Mouse (Mus musculus) hindbrain, embryonic 13.5 days (tissue): ENCODE results near the gene Pfkp. TPM values are rescaled to one million over a fixed set of nuclear protein-coding genes. Genes with fewer than 3 reads are reported as not detected.

Source experiments
- ATAC-seq: fragments of 200-750 bp; cut with Nextera tagmentation; 2 replicates; pipeline ENCODE4 v1.8.0; 2017; ENCODE audit warnings: moderate TSS enrichment; ENCODE audit not compliant: low FRiP score
- H3K27ac ChIP-seq: fragments of 300-500 bp; sonication (generic); 2 replicates; pipeline ENCODE4 v1.5.1; 2015; ENCODE audit warnings: inconsistent platforms, mild to moderate bottlenecking, moderate library complexity
- H3K27me3 ChIP-seq: fragments of 300-500 bp; sonication (generic); 2 replicates; pipeline ENCODE4 v1.6.1; 2015; ENCODE audit warnings: mild to moderate bottlenecking, inconsistent platforms
- H3K36me3 ChIP-seq: fragments of 300-500 bp; sonication (generic); 2 replicates; pipeline ENCODE4 v1.6.1; 2015; ENCODE audit warnings: mild to moderate bottlenecking, inconsistent platforms
- H3K4me1 ChIP-seq: fragments of 300-500 bp; sonication (generic); replicated peaks from 2 replicates; pipeline ENCODE4 v1.6.1; 2015; ENCODE audit warnings: inconsistent platforms
- H3K4me2 ChIP-seq: fragments of 300-500 bp; sonication (generic); 2 replicates; pipeline ENCODE4 v1.6.1; 2015; ENCODE audit warnings: inconsistent platforms, mild to moderate bottlenecking, moderate library complexity
- H3K4me3 ChIP-seq: fragments of 300-500 bp; sonication (generic); 2 replicates; pipeline ENCODE4 v1.5.1; 2015; ENCODE audit warnings: mild to moderate bottlenecking, inconsistent platforms
- H3K9ac ChIP-seq: fragments of 300-500 bp; sonication (generic); 2 replicates; pipeline ENCODE4 v1.6.1; 2015; ENCODE audit warnings: mild to moderate bottlenecking, inconsistent platforms
- H3K9me3 ChIP-seq: fragments of 300-500 bp; sonication (generic); 2 replicates; pipeline ENCODE4 v1.6.1; 2016; ENCODE audit warnings: inconsistent platforms
- WGBS: fragments of 180-500 bp; shearing (Covaris S2); methylation state at CpG from one replicate; pipeline ENCODE4 v1.1.7; 2015; 5-methylcytosine and 5-hydroxymethylcytosine counted together
- polyA plus RNA-seq: library from polyadenylated mRNA; unstranded; fragments of >200 nt; fragmentation: Nextera tagmentation; extraction: Ambion mirVana; gene quantifications from 2 replicates; pipeline ENCODE4 v1.2.1, GENCODE M21; 2015

Gene Pfkp
- polyA plus RNA-seq, 1 experiment from 2014 or later, result 213 TPM

DNA sequence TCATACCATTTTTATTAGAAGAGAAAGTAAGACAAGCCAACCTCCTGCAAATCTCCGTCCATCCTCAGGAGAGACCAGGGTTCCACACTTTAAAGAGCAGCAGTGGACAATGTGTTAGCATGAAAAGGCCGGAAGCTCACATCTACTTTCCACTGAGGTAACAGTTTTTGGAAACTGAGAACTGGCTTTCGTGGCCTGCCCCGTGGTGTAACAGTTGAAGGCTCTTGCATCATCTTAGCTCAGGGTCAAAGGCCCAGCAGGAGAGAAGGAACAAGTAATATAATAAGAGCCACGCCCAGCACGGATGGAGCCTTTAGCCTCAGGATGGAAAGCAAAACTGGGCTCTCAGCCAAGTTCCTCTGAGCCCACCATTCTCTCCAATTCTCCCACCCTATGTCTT lies 12.1 kb downstream of the Pfkp start:
- no peak for ATAC-seq
- Histone ChIP-seq H3K27me3 (no peaks in the 10 kb centered on the region), H3K4me2 (no peak overlapping the region), H3K4me3 (no peak overlapping the region), H3K9me3 (no peaks in the 10 kb centered on the region), H3K36me3 (peaks cover 7% of the 10 kb centered on the region; the same call in 1 of the 2 replicates), H3K4me1 (peaks cover 12% of the 10 kb centered on the region), H3K9ac (no peak overlapping the region), H3K27ac (no peak overlapping the region)
- WGBS, result 68% methylated on average over 6 of the region's 6 CpGs

DNA sequence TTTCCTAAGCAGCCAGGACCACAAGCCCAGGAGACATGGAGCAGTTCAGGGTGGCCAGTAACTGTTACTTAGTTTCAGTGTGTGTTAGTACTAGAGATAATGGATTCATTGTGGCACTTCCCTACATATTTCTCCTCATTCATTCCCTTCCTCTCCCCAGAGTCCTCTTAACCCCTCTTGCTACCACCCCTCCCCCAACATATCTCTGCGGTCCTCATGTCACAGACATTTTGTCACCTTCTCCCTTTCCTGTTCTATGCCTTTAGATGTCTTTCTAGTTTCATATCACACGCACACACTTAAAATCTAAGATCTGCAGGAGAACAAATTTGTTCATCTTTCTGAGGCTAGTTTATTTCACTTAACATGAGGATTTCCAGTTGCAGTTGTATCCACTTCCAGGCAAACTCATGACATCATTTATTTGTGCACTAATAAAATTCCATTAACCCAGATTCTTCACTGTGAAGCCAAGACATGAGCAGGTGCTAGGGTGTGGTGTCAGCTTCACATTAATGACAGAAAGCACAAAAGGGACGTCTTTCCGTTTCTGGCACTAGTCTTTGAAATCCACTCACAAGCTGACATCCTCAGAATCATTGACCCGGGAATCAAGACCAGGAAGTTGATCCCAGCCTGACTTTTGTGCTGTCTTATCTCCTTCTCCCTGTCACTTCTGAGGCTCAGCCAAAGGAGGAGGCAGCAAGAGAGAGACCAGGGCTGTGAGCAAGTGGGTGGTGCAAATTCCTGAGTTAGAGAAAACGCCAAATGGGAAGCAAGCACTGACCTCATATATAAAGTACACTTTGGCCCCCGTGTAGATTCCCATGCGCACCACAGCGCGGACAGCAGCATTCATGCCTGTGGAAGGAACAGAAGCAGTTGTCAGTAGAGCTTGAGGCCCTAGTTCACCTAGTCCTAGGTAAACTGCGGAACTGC lies 13.2 kb downstream of the Pfkp start:
- WGBS, result 80% methylated on average over 11 of the region's 11 CpGs

DNA sequence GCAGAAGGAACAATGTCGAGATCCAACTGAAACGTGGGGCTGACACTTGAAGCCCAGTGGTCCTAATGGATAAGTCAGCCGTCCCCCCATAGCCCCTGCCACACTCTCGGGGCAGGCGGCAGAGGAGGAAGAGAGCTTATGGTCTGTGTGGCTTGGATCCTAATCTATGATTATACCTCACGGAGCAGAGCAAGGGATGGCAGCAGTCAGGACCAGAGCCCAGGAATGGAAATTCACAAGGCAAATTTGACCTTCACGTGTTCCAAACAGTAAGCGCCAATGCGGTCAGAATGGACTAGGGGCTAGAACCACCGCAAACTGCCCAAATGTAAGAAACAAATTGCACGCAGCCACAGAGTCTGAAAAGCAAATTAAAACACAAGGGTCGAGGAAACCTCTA lies 14.5 kb downstream of the Pfkp start:
- WGBS, result 93% methylated on average over 12 of the region's 12 CpGs
- Histone ChIP-seq H3K4me1 (peaks cover 12% of the 10 kb centered on the region), H3K36me3 (peaks cover 7% of the 10 kb centered on the region; the same call in 1 of the 2 replicates), H3K27me3 (no peaks in the 10 kb centered on the region), H3K9me3 (no peaks in the 10 kb centered on the region), H3K4me3 (no peak overlapping the region), H3K4me2 (no peak overlapping the region), H3K9ac (no peak overlapping the region), H3K27ac (no peak overlapping the region)
- ATAC-seq, result no peak

More for the DNA sequence above, 13.2 kb downstream of the Pfkp start:
- Histone ChIP-seq H3K9me3 (no peaks in the 10 kb centered on the region), H3K4me2 (no peak overlapping the region), H3K36me3 (peaks cover 7% of the 10 kb centered on the region; the same call in 1 of the 2 replicates), H3K27ac (no peak overlapping the region), H3K9ac (no peak overlapping the region), H3K4me3 (no peak overlapping the region), H3K4me1 (peaks cover 12% of the 10 kb centered on the region), H3K27me3 (no peaks in the 10 kb centered on the region)
- ATAC-seq, result no peak

DNA sequence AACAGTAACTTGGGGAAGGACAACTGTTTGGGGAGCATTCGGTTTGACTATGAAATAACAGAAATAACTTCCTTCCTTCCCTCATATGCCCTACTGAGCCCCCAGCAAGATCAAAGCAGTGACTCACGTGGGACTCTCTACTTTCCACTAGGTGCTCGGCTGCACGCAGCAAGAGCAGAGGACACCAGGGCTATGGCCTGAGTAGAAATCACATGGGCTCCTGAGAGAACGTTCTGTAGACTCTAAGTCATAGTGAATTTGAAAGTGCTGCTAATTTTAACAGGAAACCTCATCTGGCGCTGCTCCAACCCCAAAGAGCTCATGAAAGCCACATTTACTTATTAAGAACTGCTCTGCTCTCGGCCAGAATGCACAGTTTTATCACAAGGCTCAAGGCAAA lies 15.1 kb downstream of the Pfkp start:
- Histone ChIP-seq H3K4me2 (no peak overlapping the region), H3K27ac (no peak overlapping the region), H3K4me3 (no peak overlapping the region), H3K4me1 (peaks cover 12% of the 10 kb centered on the region), H3K9me3 (no peaks in the 10 kb centered on the region), H3K36me3 (peaks cover 7% of the 10 kb centered on the region; the same call in 1 of the 2 replicates), H3K9ac (no peak overlapping the region), H3K27me3 (no peaks in the 10 kb centered on the region)
- ATAC-seq, result no peak
- 82% methylated on average over 7 of the region's 7 CpGs for WGBS

- no peaks in the 10 kb centered on the region for H3K9me3 ChIP-seq
- ATAC-seq, result no peak
- no peak overlapping the region for H3K4me2 ChIP-seq
- H3K4me3 ChIP-seq, result no peak overlapping the region
- H3K4me1 ChIP-seq, result peaks cover 12% of the 10 kb centered on the region
- no peaks in the 10 kb centered on the region for H3K27me3 ChIP-seq
- no peak overlapping the region for H3K27ac ChIP-seq
- peaks cover 7% of the 10 kb centered on the region; the same call in 1 of the 2 replicates for H3K36me3 ChIP-seq
- 86% methylated on average over 4 of the region's 4 CpGs for WGBS
- H3K9ac ChIP-seq, result no peak overlapping the region
These were observed 15.6 kb downstream of the Pfkp start for GRCm38 (mm10) chr13:6632935-6633334.

- H3K27me3 ChIP-seq, result no peaks in the 10 kb centered on the region
- H3K4me3 ChIP-seq, result no peak overlapping the region
- H3K4me1 ChIP-seq, result peaks cover 12% of the 10 kb centered on the region
- peaks cover 7% of the 10 kb centered on the region; the same call in 1 of the 2 replicates for H3K36me3 ChIP-seq
- no peak for ATAC-seq
- H3K27ac ChIP-seq, result no peak overlapping the region
- H3K9me3 ChIP-seq, result no peaks in the 10 kb centered on the region
- 81% methylated on average over 8 of the region's 8 CpGs for whole genome bisulfite sequencing
- no peak overlapping the region for H3K4me2 ChIP-seq
- H3K9ac ChIP-seq, result no peak overlapping the region
These were observed 16.1 kb downstream of the Pfkp start for GRCm38 (mm10) chr13:6632513-6632912.

GRCm38 (mm10) chr13:6631772-6632510 lies 16.6 kb downstream of the Pfkp start:
- Histone ChIP-seq H3K4me1 (peaks cover 11% of the 10 kb centered on the region), H3K9ac (no peak overlapping the region), H3K4me2 (no peak overlapping the region), H3K9me3 (no peaks in the 10 kb centered on the region), H3K27ac (no peak overlapping the region), H3K27me3 (no peaks in the 10 kb centered on the region), H3K36me3 (peaks cover 7% of the 10 kb centered on the region; the same call in 1 of the 2 replicates), H3K4me3 (no peak overlapping the region)
- 77% methylated on average over 12 of the region's 12 CpGs for WGBS
- ATAC-seq, result no peak

GRCm38 (mm10) chr13:6630660-6631059 lies 17.9 kb downstream of the Pfkp start:
- ATAC-seq, result no peak
- WGBS, result 92% methylated on average over 5 of the region's 5 CpGs
- H3K27ac ChIP-seq, result no peak overlapping the region

GRCm38 (mm10) chr13:6629927-6630326 lies 18.6 kb downstream of the Pfkp start:
- ATAC-seq, result no peak
- H3K9me3 ChIP-seq, result no peaks in the 10 kb centered on the region
- H3K27me3 ChIP-seq, result no peaks in the 10 kb centered on the region
- no peak overlapping the region for H3K9ac ChIP-seq
- H3K36me3 ChIP-seq, result peaks cover 7% of the 10 kb centered on the region; the same call in 1 of the 2 replicates
- 68% methylated on average over 5 of the region's 5 CpGs for WGBS
- peaks cover 6% of the 10 kb centered on the region; the same call in 1 of the 2 replicates for H3K4me1 ChIP-seq
- no peak overlapping the region for H3K4me3 ChIP-seq
- H3K4me2 ChIP-seq, result no peak overlapping the region
- no peak overlapping the region for H3K27ac ChIP-seq

More at GRCm38 (mm10) chr13:6630660-6631059, 17.9 kb downstream of the Pfkp start:
- Histone ChIP-seq H3K27me3 (no peaks in the 10 kb centered on the region), H3K9ac (no peak overlapping the region), H3K4me1 (peaks cover 6% of the 10 kb centered on the region; the same call in 1 of the 2 replicates), H3K36me3 (peaks cover 7% of the 10 kb centered on the region; the same call in 1 of the 2 replicates), H3K4me2 (no peak overlapping the region), H3K4me3 (no peak overlapping the region), H3K9me3 (no peaks in the 10 kb centered on the region)

DNA sequence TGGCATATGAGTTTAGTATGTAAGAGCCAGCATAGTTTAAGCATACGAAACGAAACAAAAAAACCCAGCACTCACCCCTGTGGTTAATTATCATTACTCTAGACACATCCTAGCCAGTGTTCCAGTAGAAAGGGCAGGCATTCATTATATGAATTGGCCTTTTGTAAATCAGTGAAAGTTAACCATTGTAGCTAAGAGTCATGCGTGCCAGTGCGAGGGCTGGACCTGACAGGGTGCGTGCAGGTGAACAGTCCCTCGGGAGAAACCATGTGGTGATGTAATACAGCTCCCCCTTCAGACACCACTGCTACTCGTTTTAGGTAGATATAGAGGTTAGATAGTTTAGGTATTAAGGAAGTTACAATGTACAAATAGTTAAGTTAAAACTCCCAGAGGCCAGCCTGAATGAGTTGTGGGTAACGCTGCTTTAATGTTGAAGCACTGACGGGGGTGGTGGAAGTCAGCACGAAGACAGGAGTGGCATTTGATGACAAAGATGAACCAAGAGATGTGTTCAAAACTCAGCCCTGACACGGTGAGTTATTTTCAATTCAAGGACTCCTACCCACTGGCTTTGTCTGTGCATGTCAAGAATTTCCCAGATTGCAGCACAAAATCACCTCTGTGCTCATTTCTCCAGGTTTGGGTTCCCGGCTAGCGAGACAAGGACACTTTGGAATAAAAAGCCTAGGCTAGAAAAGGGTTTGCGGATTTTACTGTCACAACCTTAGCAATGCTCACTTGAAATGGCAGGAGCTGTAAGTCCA lies 19.4 kb downstream of the Pfkp start:
- Histone ChIP-seq H3K4me3 (no peak overlapping the region), H3K9me3 (no peaks in the 10 kb centered on the region), H3K27ac (no peak overlapping the region), H3K27me3 (no peaks in the 10 kb centered on the region), H3K36me3 (peaks cover 3% of the 10 kb centered on the region; the same call in 1 of the 2 replicates), H3K4me1 (peaks cover 6% of the 10 kb centered on the region; the same call in 1 of the 2 replicates), H3K9ac (no peak overlapping the region), H3K4me2 (no peak overlapping the region)
- ATAC-seq, result no peak
- WGBS, result 85% methylated on average over 14 of the region's 14 CpGs

- Histone ChIP-seq H3K36me3 (no peaks in the 10 kb centered on the region), H3K4me3 (no peak overlapping the region), H3K27me3 (no peaks in the 10 kb centered on the region), H3K4me1 (peaks cover 6% of the 10 kb centered on the region; the same call in 1 of the 2 replicates), H3K4me2 (no peak overlapping the region), H3K9me3 (no peaks in the 10 kb centered on the region), H3K9ac (no peak overlapping the region), H3K27ac (no peak overlapping the region)
- no peak for ATAC-seq
- WGBS, result 90% methylated on average over 3 of the region's 3 CpGs
These were observed 20.3 kb downstream of the Pfkp start for GRCm38 (mm10) chr13:6628261-6628660.
